Mouse (Mus musculus) T-cell, adult 66 days (primary cell): Measurements from ENCODE around the gene Gm10803. TPM values are rescaled to one million over a fixed set of nuclear protein-coding genes. Genes with fewer than 3 reads are reported as not detected.

Source experiments
- total RNA-seq, 2 experiments: library from RNA; stranded (reverse); gene quantifications; 3 replicates in 1 of 2; 4 replicates in 1 of 2; pipeline ENCODE4 v1.2.4; 2023

Gene Gm10803
- not detected for total RNA-seq

GRCm38 (mm10) chr2:93560268-93560667 lies at the start of gene Gm10803:
Gene Gm10803, plus strand, starts transcription at chr2:93560568.

Other genes starting within 250 kb of the Gm10803 start
- gene Tspan18, start 226.1 kb upstream of the Gm10803 start, total RNA-seq = under 1 TPM in 1 of 2 experiments, not detected in 1; 0.29 TPM
- gene Cd82, start 97.4 kb upstream of the Gm10803 start, total RNA-seq = 100 to 1,000 TPM; 186 to 196 TPM
- not detected for gene Alx4, start 81.8 kb downstream of the Gm10803 start, total RNA-seq